Mouse (Mus musculus): Measurements from ENCODE around the gene Hist1h1c.

The Hist1h1c gene

DNA sequence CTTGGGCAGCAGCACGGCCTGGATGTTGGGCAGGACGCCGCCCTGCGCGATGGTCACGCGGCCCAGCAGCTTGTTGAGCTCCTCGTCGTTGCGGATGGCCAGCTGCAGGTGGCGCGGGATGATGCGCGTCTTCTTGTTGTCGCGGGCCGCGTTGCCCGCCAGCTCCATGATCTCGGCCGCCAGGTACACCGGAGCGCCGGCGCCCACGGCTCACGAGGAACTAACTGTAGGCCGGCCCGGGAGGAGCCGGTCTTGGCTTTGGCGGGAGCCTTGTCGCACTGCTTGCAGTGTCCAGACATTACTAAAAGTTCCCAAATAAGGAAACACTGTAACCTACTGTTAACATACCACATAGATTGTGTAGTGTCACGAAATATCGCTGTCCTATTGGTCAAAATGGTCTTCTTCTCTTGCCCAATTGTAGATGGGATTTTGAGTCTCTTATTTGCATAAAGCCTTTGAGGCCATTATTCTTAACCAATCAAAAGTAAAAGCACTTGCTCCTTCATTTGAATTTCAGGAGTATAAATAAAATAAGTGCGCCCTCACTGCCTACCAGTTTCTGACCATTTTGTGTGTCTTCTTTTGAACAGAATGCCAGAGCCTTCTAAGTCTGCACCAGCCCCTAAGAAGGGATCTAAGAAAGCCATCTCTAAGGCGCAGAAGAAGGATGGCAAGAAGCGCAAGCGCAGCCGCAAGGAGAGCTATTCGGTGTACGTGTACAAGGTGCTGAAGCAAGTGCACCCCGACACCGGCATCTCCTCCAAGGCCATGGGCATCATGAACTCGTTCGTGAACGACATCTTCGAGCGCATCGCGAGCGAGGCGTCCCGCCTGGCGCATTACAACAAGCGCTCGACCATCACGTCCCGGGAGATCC lies 7.8 kb downstream of the Hist1h1c start, which contains the start of gene Hist1h2bb:
Gene Hist1h2bb, plus strand, starts transcription at position 534 of the 880 bp plus-strand sequence.
- peak; percentile 42 to 72 for DNase-seq

DNA sequence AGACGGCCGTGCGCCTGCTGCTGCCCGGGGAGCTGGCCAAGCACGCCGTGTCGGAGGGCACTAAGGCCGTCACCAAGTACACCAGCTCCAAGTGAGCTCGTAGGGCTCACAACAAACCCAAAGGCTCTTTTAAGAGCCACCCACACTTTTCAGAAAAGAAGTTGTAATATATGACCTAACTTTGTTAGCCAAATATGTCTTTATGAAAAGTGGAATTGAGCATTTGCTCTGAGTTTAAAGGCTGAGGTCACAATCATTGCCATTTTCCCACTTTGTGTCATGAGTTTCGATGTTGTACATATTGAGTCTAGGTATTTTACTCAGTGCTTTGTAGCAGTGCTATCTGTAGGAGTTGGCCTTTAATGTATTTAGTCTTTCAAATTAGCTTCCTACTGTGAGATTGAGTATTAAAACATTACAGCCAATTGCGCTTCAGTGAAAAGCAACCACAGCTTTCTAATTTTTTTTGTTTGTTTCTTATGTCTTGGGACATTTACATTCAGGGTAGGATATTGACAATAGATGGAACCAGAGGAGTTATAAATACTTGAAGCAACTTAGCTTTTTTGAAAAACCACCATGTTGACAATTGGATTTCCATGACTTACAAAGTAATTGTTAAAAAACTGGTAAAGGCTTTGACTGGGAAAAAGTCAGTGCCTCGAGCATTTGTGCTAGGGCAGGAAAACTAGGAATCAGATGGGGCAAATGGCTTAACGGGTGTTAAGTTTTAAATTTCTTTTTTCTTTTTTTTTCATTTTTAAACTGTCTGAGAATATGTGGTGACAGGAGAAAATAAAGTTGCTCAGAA lies 8.7 kb downstream of the Hist1h1c start:
- no peak for DNase-seq

DNA sequence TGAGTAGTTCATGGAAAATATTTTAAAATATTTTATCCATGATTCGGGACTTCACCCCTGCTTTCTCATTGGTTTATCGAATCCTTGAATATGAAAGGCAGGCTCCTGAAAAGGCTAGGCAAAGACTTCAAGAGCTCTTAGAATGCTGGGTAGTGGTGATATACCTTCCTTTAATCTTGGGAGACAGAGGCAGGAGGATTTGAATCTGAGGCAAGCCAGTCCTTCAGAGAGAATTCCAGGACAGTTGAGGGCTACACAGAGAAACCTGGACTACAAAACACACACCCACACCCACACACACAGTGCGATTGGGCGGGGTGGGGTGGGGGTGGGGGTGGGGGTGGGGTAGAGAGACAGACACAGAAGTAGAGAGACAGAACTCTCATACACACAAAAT lies 9.3 kb downstream of the Hist1h1c start:
- no peak for DNase-seq

DNA sequence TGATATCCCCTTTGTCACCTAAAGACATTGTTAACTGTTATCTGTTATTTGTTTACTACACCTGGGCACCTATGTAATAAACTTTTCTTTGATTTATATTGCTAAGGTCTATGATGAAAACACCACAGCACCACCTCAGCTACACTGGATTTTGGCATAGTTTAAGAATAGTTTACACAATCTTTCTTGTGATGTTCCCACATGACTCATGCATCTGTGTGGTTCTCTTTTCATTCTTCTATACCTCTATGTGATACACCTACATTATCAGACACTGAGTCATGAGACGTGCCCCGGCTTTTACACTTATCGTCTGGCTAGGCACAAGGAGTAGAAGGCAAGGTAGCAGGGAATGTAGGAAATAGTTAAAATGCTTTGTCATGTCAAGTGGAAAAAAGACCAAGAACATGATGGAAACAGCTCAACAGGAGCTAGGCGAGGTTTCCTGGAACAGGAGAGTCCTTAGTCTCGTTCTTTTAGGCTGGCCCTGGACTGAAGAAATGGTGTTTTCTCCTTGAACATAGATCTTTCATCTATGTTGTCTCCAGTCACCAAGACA lies 11.0 kb downstream of the Hist1h1c start:
- DNase-seq, result no peak

DNA sequence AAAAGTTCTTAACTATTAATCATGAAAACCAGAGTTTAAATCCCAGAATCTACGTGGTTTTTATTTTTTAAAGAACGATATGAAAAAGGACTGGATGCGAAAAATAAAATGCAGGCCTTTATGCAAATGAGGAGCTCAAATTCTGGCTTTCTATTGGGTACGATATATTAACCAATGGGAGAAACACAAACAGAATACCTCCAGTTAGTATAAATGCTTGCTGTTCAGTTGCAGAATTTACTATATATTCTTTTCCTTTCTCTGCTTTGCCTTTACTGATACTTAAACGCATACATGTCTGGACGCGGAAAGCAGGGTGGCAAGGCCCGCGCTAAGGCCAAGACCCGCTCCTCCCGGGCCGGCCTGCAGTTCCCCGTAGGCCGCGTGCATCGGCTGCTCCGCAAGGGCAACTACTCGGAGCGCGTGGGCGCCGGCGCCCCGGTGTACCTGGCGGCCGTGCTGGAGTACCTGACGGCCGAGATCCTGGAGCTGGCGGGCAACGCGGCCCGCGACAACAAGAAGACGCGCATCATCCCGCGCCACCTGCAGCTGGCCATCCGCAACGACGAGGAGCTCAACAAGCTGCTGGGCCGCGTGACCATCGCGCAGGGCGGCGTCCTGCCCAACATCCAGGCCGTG lies 12.3 kb downstream of the Hist1h1c start, which contains the start of gene Hist1h2ab:
Gene Hist1h2ab, plus strand, starts transcription at position 288 of the 639 bp plus-strand sequence.
- DNase-seq, result peak in 1 of 2 experiments; percentile 52

DNA sequence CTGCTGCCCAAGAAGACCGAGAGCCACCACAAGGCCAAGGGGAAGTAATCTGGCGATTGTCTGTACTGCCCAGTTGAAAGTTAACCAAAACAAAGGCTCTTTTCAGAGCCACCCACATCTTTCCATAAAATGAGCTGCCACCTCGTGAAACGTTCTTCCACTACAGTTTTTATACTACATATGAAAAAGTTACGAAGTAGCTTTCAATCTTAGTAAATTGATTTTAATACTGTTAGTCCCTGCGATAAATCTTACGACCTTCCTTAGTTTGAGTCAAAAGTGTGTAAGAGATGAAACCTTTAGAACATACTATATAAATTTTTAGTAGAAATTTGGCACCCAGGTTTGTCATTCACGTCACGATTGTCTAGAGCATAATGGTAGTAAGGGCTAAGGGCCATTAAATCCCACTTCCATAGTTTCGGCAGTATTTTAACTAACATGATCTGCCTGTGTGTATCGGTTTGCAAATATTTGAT lies 12.9 kb downstream of the Hist1h1c start:
- no peak for DNase-seq

DNA sequence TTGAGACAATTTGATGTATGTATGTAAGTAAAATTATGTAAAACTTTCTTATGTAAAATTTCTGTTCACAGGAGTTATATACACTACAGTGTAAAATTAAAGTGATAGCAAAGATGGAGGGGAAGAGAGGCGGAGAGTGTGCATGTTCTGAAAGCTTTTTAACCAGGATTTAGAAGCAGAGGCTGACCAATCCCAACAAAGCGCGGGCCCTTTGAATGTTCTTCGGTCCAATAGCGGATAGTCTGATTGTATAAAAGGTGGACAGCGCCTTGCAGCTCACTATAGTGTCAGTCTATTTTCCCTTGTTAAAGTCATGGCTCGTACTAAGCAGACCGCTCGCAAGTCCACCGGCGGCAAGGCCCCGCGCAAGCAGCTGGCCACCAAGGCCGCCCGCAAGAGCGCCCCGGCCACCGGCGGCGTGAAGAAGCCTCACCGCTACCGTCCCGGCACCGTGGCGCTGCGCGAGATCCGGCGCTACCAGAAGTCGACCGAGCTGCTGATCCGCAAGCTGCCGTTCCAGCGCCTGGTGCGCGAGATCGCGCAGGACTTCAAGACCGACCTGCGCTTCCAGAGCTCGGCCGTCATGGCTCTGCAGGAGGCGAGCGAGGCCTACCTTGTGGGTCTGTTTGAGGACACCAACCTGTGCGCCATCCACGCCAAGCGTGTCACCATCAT lies 13.6 kb downstream of the Hist1h1c start, which contains the start of gene Hist1h3b:
Gene Hist1h3b, plus strand, starts transcription at position 201 of the 675 bp plus-strand sequence.
- DNase-seq, result peak; percentile 90 to 94

DNA sequence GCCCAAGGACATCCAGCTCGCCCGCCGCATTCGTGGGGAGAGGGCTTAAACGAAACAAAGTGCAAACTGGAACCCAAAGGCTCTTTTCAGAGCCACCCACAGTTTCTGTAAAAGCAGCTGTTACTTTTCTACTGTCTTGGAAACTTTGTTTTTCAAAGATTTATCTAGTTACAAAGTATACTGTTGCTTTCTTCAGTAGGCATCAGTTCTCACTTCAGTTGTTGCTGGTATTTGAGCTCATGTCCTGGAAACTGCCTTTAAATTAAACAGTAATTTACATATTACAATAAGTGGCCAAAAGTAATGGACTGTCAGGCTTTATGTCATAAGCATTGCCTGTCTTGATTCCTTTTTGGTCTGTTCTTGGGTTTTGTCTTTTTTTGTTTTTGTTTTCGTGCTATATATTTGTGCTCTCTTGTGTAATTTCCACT lies 14.1 kb downstream of the Hist1h1c start:
- no peak for DNase-seq

DNA sequence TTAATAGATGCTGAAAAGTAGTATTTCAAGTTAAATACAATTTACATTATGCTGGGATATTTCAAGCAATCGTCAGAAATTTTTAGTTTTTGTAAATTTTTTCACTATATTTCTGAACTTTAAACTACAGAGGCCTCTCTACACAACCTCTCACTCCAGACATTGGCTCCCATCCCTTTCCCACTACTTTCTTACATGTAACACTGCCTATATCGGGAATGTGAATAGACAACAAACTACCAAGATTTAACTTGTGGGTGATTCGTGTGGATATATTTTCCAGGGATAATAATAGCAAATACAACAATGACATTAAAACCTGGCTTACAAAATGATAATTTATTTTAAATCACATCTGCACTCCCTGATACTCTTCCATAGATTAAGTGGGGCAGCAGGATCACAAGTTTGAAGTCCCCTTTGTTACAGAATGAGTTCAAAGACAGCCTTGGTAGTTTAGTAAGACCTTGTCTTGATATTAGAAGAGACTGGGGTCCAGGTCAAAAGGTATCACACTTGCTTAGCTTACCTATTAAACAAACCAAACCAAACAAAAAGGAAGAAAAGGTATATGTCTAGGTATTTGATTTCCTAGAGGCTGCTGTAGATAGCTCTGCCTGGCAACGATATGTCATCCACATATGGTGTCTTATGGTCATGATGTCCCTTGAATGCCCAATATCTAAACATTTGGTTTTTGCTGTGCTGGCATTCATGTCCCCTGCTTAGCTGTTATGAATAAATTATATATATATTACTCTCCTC lies 14.9 kb downstream of the Hist1h1c start:
- no peak for DNase-seq

DNA sequence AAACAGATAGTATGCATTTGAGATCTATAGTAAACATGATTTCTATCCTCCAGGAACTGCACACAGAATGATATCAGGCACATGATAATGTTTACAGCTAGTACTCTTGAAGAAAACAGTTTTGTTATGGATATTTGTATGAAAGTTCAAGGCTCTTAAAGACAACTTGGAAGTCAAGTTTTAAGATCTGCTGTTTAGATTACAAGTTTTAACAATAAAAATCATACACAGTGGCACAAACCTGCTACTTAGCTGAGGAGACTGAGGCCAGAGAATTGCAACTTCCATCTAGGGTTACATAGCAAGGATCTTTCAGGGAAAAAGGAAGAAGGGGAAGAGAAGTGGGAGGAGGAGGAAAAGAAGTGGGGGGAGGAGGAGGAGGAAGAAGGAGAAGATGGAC lies 16.4 kb downstream of the Hist1h1c start:
- DNase-seq, result no peak

DNA sequence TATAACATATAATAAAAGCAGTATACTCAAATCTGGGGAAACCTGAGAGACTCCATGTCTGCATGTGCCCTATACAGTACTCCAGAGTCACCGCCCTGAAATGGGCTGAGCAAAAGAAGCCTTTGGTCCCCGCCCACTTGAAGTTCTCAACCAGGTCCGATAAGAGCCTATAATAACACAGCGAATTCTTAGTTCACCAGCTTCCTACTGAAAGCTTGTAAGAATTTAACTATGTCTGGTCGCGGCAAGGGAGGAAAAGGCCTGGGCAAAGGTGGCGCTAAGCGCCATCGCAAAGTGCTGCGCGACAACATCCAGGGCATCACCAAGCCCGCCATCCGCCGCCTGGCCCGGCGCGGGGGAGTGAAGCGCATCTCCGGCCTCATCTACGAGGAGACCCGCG lies 18.2 kb downstream of the Hist1h1c start, which contains the start of gene Hist1h4b:
Gene Hist1h4b, plus strand, starts transcription at position 224 of the 400 bp plus-strand sequence.
- DNase-seq, result peak; percentile 91 to 94

DNA sequence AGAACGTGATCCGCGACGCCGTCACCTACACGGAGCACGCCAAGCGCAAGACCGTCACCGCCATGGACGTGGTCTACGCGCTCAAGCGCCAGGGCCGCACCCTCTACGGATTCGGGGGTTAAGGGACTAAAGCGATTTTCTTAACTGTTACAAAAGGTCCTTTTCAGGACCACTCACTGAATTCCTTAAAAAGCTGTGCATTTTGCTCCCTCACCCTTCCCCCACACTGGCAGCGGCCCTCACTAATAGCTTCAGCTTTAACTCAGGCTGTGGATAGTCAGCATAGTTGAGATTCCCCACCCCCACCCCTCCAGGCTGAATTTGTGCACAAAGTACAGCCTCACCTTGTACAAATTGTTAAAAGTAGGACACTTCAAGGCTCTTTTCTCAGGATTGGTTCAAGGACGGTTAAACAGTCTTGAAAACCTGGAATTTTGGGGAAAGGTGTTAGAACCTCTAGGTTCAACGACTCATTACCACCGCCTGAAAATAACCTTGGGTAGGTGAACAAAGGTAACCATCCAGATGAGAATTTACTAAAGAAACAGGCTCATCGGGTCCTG lies 18.7 kb downstream of the Hist1h1c start:
- no peak for DNase-seq

DNA sequence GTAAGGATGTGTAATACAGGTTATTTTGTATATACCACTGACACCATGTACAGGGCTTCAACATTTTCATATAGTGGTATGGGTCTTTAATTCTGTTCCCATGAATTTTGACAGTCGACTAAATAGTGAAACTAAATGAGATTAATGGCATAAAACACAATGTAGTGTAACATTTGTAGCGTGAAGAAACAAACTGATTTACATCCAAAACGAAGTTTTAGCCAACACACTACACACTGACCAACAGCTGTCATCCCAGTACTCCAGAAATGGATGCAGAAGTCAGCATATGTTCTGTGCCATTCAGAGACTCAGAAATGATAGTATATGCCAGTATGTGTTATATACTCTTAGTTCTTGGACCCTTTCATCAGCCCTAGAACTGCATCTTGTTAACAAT lies 19.3 kb downstream of the Hist1h1c start:
- DNase-seq, result no peak

DNA sequence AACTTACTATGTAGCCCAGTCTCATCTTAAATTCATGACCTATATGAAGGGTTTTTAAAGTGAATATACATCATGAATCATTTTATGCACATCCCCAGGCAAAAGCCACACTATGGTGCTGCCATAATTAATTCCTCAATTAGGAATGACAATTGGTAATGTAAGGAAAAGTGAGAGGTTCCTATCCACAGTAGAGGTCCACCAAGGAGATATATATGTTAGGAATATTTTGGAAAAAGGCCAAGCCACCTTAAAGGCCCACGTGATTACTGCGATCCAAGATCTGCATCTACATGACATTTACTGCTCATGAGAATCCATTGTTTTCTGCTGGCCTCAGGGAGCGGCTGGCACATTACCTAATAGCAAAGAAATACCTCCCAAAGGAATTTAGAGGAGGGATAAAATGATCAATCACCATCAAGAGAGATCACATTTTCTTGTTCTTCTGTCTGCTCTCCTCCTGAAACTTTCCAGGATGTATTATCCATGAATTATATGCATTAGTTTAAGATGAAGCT lies 20.7 kb downstream of the Hist1h1c start:
- DNase-seq, result no peak

DNA sequence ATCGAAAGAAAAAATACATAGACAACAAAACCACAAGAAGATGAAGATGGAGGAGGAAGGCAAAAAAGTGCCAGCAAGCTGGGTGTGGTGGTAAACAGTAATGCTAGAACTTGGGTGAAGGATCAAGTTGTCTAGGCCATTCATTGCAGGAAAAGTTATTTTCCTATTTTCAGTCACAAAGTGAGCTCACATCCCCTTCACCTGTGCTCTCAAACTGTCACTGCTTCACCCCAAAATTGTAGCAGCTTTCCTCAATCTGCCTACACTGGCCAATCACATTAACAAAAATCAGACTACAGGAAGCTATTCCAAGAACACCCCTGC lies 21.3 kb downstream of the Hist1h1c start:
- no peak for DNase-seq

DNA sequence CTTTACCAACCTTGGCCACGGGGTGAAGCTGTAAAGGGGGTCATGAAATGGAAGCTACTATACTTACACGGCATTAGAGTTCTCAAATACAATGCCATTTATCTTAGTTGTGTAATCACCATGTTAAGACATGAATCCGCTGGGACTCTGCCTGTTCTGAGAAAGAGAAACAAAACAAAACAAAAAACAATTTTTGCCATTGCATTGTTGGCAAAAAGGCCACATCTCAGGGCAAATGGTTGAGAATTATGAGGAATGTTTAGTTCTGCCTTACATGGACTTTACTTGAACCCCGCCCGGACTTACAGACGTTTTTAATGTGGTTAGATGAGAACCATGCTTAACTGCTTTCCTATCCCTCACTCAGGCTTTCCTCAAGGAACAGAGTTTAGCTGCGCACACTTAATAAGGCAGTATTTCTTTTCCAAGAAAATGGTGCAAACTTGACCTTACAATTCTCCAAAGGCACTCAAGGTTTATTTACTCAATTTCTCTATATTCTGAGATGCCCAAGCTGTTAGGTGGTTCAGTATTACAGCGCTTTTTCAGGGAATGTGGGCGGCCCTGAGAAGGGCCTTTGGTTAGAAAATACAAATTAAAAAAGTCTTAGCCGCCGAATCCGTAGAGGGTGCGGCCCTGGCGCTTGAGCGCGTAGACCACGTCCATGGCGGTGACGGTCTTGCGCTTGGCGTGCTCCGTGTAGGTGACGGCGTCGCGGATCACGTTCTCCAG lies 21.8 kb downstream of the Hist1h1c start:
- no peak for DNase-seq

DNA sequence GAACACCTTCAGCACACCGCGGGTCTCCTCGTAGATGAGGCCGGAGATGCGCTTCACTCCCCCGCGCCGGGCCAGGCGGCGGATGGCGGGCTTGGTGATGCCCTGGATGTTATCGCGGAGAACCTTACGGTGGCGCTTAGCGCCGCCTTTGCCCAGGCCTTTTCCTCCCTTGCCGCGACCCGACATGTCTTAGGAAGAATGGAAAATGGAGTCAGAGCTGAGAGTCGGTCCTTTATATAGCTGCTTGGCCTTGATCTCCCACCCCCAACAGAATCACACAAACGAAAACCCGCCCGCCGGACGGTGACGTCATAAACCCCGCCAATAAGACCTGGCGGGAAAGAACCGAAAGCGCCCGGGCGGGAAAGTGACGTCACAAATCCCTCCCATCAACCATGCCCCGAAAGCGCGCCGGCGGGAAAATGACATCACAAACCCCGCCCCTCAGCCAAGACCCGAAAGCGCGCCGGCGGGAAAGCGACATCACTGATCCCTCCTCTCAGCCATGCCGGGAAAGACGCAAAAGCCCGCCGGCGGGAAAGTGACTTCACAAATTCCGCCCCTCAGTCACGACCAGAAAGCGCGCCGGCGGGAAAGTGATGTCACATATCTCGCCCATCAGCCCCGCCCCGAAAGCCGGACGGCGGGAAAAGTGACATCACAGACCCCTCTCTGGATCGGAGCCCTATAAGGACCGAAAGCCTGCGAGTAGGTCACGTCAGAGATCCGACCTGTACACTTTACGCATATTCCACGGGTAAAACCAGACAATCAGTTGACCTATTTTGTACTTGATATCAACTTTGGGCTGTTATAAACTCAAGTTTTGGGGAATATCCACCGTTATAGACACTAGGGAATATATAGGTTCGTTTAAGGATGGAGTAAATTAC lies 22.6 kb downstream of the Hist1h1c start, which contains the start of gene Hist1h4a:
Gene Hist1h4a, minus strand, starts transcription at position 259 of the 893 bp plus-strand sequence.
- DNase-seq, result peak; percentile 99
